Mouse (Mus musculus): ENCODE data around the gene Ireb2.

GRCm38 (mm10) chr9:54917010-54917677 lies 53.6 kb downstream of the Ireb2 start, which contains the start of gene Hykk:
- no peak for TF ChIP-seq CTCF (conservative IDR thresholded peaks at IDR 0.05; ENCODE audit: insufficient read depth, insufficient read length, low read depth, low read length)
- TF ChIP-seq POLR2A (IDR thresholded peaks at IDR 0.05; ENCODE audit: low read depth, low read length): peak; percentile 91
